Mouse (Mus musculus): ENCODE measurements around the gene 4930503B20Rik. TPM values are rescaled to one million over a fixed set of nuclear protein-coding genes. Genes with fewer than 3 reads are reported as not detected.
A peak's percentile ranks its signal among the peaks of the same experiment; 100 is the strongest.

The 4930503B20Rik gene
- polyA plus RNA-seq, 1 experiment from 2014 or later: not detected

DNA sequence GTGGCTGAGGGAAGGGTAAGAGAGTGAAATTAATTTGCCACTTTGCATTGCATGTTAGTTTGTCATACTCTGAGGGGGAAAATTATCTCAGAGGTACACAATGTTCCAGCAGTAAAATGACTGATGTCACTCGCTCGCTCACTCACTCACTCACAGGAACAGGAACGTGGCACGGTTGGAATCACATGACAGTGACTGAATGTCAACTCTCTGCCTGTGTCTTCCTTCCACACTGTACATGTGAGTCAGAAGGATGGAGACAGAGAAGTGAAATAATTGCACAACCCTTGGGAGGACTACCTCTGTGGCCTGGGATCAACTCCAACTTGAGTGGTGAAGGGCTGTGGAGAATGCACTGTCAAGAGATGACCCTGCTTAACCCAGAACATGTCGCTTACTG lies 6.3 kb upstream of the 4930503B20Rik start:
- Histone ChIP-seq H3K27ac (ENCODE audit: low read length) (no peak overlapping the region), H3K4me1 (ENCODE audit: insufficient read depth, low read depth, low read length) (no peaks in the 10 kb centered on the region), H3K36me3 (ENCODE audit: insufficient read depth, low read length) (no peaks in the 10 kb centered on the region), H3K4me2 (replicated peaks; ENCODE audit: low read depth, low read length) (no peak overlapping the region), H3K27me3 (replicated peaks; ENCODE audit: insufficient read depth, low read length) (no peaks in the 10 kb centered on the region), H3K9ac (replicated peaks; ENCODE audit: low read depth) (no peak overlapping the region), H3K4me3 (ENCODE audit: low read depth, low read length) (no peak overlapping the region), H3K9me3 (ENCODE audit: low read length) (no peaks in the 10 kb centered on the region)
- 72% methylated on average over 5 of the region's 5 CpGs for WGBS
- peak; percentile 79 for TF ChIP-seq EP300 (IDR thresholded peaks at IDR 0.05)
- TF ChIP-seq CTCF (IDR thresholded peaks at IDR 0.05): no peak
- ATAC-seq (peak; percentile 56), DNase-seq (ENCODE audit: low spot score) (peak; percentile 33)

DNA sequence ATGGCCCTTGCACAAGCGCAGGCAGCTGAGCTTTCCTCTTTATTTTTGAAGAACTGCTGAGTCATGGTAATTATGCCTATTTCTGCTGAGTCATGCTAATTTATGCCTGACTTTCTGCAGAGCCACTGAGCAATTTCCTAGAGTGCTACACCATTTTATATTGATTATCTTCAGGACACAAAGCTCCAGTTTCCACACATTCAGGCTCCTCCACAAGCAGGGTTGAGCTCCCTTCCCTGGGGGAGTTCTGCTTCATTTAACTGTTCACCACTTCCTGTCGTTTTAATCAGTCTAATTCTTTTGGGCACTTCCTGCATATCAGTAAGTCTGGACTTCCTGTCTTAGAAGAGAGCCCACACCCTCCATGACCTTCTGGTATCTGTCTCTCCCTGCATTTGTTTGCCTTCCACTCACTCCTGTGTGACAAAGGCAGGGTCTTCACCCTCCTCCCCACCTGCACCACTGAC lies 4.0 kb upstream of the 4930503B20Rik start:
- Histone ChIP-seq H3K27ac (ENCODE audit: low read length) (no peak overlapping the region), H3K9ac (replicated peaks; ENCODE audit: low read depth) (no peak overlapping the region), H3K4me2 (replicated peaks; ENCODE audit: low read depth, low read length) (no peak overlapping the region), H3K9me3 (ENCODE audit: low read length) (no peaks in the 10 kb centered on the region), H3K4me3 (ENCODE audit: low read depth, low read length) (no peak overlapping the region), H3K36me3 (ENCODE audit: insufficient read depth, low read length) (no peaks in the 10 kb centered on the region), H3K4me1 (ENCODE audit: insufficient read depth, low read depth, low read length) (no peaks in the 10 kb centered on the region), H3K27me3 (replicated peaks; ENCODE audit: insufficient read depth, low read length) (no peaks in the 10 kb centered on the region)
- no peak for DNase-seq (ENCODE audit: low spot score)
- ATAC-seq: peak; percentile 30; the same call in 1 of the 2 replicates
- no peak for TF ChIP-seq CTCF (IDR thresholded peaks at IDR 0.05)
- 50% methylated on average over 2 of the region's 2 CpGs for WGBS

DNA sequence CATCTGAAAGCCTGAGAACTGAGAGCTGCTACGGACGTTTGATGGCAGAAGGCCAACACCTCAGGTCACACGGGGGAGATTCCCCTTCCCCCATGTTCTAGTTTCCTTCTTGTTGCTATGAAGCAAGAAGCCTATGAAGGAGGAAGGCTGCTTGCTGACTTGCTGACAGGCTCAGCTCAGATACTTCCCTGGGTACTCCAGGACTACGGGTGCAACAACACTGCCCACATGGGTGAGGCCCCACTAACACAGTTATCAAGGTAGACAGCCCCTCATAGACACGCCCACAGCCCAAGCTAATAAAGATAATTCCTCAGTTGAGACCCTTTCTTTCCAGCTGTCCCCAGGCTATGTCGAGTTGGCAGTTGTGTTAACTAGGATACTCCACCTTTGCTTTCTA lies 2.6 kb upstream of the 4930503B20Rik start:
- no peak for TF ChIP-seq CTCF (IDR thresholded peaks at IDR 0.05)
- no peak for TF ChIP-seq EP300 (IDR thresholded peaks at IDR 0.05)
- no peak overlapping the region for H3K27ac ChIP-seq (ENCODE audit: low read length)
- no peaks in the 10 kb centered on the region for H3K27me3 ChIP-seq (replicated peaks; ENCODE audit: insufficient read depth, low read length)
- H3K9me3 ChIP-seq (ENCODE audit: low read length): no peaks in the 10 kb centered on the region
- WGBS: 48% methylated on average over 6 of the region's 6 CpGs
- H3K4me1 ChIP-seq (ENCODE audit: insufficient read depth, low read depth, low read length): no peaks in the 10 kb centered on the region
- no peaks in the 10 kb centered on the region for H3K36me3 ChIP-seq (ENCODE audit: insufficient read depth, low read length)
- ATAC-seq (no peak), DNase-seq (ENCODE audit: low spot score) (peak; percentile 17)
- no peak overlapping the region for H3K4me2 ChIP-seq (replicated peaks; ENCODE audit: low read depth, low read length)
- no peak overlapping the region for H3K9ac ChIP-seq (replicated peaks; ENCODE audit: low read depth)
- H3K4me3 ChIP-seq (ENCODE audit: low read depth, low read length): no peak overlapping the region

DNA sequence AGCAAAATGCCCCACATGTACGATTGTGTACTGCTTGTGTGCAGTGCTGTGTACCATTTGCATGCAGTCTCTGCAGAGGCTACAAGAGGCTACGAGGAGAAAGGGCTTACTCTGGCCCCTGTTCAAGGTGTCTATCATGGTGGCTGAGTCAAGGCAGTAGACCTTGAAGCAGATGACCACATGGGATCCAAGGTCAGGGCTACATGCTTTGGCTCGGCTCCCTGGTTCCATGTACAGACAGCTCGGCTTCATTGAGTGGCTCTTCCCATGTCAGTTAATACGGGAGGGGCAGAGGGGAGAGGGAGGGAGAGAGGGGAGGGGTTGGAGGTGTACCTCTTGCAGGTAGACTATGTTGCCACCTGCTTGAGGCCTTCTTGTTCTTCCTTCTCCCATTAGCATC lies 1.3 kb upstream of the 4930503B20Rik start:
- Histone ChIP-seq H3K9me3 (ENCODE audit: low read length) (no peaks in the 10 kb centered on the region), H3K4me1 (ENCODE audit: insufficient read depth, low read depth, low read length) (no peaks in the 10 kb centered on the region), H3K9ac (replicated peaks; ENCODE audit: low read depth) (no peak overlapping the region), H3K4me3 (ENCODE audit: low read depth, low read length) (no peak overlapping the region), H3K27ac (ENCODE audit: low read length) (no peak overlapping the region), H3K36me3 (ENCODE audit: insufficient read depth, low read length) (no peaks in the 10 kb centered on the region), H3K4me2 (replicated peaks; ENCODE audit: low read depth, low read length) (no peak overlapping the region), H3K27me3 (replicated peaks; ENCODE audit: insufficient read depth, low read length) (no peaks in the 10 kb centered on the region)
- TF ChIP-seq EP300 (IDR thresholded peaks at IDR 0.05) (no peak), CTCF (IDR thresholded peaks at IDR 0.05) (no peak)
- WGBS: 78% methylated on average over 5 of the region's 5 CpGs
- ATAC-seq (no peak), DNase-seq (ENCODE audit: low spot score) (no peak)

DNA sequence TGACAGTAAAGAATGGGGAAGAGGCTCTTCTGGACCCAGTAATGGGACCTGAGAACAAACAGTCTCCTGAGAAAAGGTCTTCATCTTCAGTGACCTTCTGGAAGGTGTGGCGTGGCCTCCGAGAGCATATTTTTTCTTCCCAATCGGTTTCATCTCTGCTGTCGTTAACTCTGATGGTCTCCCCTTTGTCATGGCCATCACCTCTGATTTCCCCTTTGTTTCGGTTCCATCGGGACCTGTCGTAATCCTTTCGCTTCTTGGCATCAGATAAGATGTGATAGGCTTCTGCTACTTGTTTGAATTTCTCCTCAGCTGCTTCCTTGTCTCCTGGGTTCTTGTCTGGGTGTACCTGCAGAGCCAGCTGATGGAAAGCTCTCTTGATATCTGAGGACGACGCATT lies 401 bp downstream of the 4930503B20Rik start:
- Histone ChIP-seq H3K36me3 (ENCODE audit: insufficient read depth, low read length) (no peaks in the 10 kb centered on the region), H3K27me3 (replicated peaks; ENCODE audit: insufficient read depth, low read length) (no peaks in the 10 kb centered on the region), H3K4me1 (ENCODE audit: insufficient read depth, low read depth, low read length) (no peaks in the 10 kb centered on the region), H3K9ac (replicated peaks; ENCODE audit: low read depth) (no peak overlapping the region), H3K27ac (ENCODE audit: low read length) (no peak overlapping the region), H3K9me3 (ENCODE audit: low read length) (no peaks in the 10 kb centered on the region), H3K4me3 (ENCODE audit: low read depth, low read length) (no peak overlapping the region), H3K4me2 (replicated peaks; ENCODE audit: low read depth, low read length) (no peak overlapping the region)
- TF ChIP-seq CTCF (IDR thresholded peaks at IDR 0.05) (no peak), EP300 (IDR thresholded peaks at IDR 0.05) (no peak)
- DNase-seq (ENCODE audit: low spot score): no peak
- no peak for ATAC-seq
- WGBS: 88% methylated on average over 10 of the region's 10 CpGs

DNA sequence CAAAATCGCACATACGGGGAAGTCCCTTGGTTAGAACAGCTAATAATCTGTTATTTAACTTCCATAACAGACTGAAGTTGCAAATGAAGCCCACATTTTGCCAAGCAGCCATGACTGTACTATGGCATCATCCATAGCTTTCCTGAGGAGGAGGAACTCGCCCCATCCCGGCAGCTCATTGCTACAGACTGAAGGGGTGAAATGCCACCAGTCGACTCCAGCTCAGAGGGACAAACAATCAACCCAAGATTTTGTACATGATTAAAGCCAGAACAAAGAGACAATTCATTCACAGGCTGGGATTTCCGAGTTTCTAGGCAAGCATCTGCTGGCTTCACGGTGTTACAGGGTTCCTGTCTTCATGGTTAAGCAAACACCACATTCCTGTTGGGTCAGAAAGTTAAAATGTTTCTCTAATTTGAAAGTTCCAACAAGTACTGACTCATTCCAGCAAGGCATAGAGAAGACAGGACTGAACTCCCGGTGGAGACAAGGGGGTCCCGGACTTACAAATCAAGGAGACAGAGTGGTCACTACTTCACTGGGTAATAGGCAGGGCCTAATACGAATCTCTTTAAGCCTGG lies 1.7 kb downstream of the 4930503B20Rik start:
- H3K4me3 ChIP-seq (ENCODE audit: low read depth, low read length): no peak overlapping the region
- no peak overlapping the region for H3K9ac ChIP-seq (replicated peaks; ENCODE audit: low read depth)
- H3K9me3 ChIP-seq (ENCODE audit: low read length): no peaks in the 10 kb centered on the region
- no peak overlapping the region for H3K27ac ChIP-seq (ENCODE audit: low read length)
- DNase-seq (ENCODE audit: low spot score) (no peak), ATAC-seq (no peak)
- H3K4me2 ChIP-seq (replicated peaks; ENCODE audit: low read depth, low read length): no peak overlapping the region
- H3K4me1 ChIP-seq (ENCODE audit: insufficient read depth, low read depth, low read length): no peaks in the 10 kb centered on the region
- 58% methylated on average over 10 of the region's 10 CpGs for WGBS
- H3K27me3 ChIP-seq (replicated peaks; ENCODE audit: insufficient read depth, low read length): no peaks in the 10 kb centered on the region
- no peaks in the 10 kb centered on the region for H3K36me3 ChIP-seq (ENCODE audit: insufficient read depth, low read length)
- TF ChIP-seq CTCF (IDR thresholded peaks at IDR 0.05) (no peak), EP300 (IDR thresholded peaks at IDR 0.05) (no peak)

Data from lung, postnatal 0 days (tissue).